Mouse (Mus musculus) neural tube, embryonic 10.5 days (tissue): ENCODE data around the gene Wdr13.

Source experiments
- DNase-seq: peaks from one replicate; pipeline ENCODE4 v3.0.0-alpha.2; 2017; ENCODE audit warnings: low spot score; ENCODE audit errors: extremely low spot score

Wdr13 gene

DNA sequence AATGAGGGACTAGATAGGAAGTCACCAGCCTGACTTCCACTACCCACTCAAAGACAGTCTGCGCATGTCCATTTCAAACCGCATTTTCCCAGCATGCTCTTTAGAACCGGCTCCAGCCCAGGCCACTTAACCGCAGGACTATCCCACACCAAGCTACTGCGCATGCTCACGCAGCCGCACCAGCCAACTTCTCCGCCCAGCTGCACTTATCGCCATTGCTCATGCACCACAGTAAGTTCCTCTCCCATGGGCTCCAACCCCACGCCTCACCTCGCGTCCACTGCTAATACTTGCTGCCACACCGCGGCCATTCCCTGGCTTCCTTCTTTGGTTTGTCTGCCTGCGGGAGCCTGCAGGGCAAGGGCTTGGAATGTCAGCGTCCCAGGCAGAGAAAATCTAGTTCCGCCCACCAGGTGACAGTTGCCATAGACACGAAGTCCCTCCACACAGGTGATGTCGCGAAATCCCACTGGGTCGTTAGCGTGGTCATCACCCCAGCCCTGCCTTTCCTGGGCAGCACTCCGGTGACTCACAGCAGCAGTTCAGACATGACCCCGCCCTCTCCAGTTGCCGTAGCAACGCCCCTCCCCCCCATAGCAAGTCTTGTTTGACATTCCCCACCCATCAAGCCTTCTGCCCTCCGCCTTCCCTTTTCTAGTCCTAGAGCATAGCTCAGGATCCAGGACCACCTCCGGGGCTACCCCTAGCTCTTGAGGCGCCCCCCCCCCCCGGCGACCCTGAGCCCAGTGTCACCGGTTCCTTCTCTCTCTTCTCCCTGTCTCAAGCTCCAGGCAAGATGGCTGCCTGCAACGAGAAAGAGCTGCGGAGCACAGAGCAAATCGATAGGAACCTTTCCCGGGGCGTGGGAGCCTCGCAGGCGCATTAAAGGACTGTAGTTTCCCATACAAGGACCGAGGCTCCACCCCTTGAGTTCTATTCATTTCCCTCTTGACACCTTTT is at the start of gene Wdr13:
TSS of gene Wdr13 (minus strand) at position 876 of the 960 bp plus-strand sequence.
- DNase-seq, result peak; percentile 86

DNA sequence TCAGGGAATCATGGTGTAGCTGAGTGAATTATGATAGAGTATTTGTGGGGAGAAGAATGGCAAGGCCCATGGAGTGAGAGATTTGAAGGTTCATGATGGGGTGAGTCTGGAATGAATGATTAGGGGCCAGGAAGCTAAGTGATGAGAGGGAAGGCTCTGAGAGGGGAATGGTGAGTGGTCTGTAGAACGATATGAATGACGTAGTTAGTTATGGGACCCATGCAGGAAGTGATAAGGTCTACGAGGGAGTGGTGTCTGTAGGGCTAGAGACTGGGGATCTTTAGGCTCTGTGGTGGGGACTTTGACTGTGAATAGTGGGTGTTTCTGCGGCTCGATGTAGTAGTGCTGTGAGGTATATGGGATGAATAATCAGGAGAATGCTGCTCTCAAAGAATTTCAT is 47.0 kb upstream of the Wdr13 start:
- DNase-seq, result no peak

DNA sequence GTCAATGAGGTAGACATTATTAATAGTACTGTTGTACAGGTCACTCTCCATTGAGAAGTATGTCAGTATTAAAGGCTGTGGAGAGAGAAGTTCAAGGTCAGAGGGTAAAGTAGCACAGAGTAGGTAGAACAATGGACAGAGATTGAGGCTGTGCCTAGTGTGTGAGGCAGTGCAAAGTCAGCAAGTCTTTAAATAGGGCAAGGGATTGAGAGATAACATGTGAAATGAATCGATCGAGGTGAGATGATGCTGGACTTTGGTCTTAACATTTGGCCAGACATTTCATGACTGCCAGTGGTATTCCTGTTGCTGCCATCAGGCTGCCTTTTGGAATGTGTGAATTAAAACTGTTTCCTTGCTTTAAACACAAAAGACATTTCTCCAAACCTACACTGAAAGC is 46.2 kb upstream of the Wdr13 start:
- DNase-seq, result no peak

DNA sequence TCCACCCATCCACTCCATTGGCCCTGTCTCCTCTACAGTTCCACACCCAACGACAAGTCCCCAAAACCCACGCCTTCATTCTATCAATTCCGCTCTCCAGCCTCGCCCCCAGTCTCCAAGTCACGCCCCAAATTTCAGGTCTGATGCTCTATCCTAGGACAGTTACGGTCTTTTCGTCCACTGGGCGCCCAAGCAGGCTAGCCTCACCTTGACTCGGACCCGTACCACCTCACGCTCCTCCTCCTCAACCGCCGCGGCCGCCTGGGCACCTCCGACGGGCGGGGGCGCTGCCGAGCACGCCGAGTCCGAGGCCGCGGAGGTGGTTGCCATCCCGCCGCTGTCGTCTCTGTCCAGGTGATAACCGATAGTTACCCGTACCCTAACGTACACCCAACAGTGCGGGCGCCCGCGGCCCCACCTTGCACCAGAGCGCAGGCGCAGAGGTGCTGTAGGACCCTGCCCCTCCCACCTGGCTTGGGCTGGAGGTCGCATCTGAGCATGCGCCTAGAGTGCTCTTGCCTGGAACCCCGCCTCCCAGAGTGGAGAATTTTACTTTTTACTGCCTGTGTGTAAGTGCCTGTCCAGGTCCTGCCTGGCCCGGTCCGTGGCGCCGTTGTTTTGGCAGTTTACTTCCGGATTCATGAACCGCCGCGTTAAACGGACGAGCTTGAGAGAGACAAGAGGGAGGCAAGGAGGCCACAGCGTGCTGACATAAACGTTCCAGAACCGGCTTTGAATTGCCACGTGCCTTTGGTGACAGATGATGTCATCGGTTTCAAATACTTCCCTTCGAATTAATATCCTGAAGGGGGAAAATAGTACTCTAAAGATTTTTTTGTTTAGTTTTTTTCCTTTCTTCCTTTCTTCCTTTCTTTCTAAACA is 43.1 kb upstream of the Wdr13 start, which contains the start of gene Tbc1d25:
TSS of gene Tbc1d25 (minus strand) at position 678 of the 882 bp plus-strand sequence.
- peak; percentile 71 for DNase-seq

DNA sequence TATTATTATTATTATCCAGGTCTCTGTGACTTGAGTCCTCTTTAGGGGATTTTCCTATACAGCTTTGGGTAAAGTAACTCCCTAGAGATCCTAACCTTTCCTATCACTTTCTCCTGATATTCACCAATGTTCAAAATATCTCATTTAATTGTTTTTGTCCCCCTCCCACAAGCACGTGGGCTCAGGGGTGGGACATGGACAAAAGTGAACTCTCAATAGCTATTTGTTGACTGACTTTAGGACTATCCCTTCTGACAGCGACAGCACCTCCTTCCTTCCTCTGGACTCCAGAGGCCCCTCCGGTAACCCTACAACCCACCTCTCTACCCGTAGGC is 42.4 kb upstream of the Wdr13 start:
- DNase-seq, result no peak

DNA sequence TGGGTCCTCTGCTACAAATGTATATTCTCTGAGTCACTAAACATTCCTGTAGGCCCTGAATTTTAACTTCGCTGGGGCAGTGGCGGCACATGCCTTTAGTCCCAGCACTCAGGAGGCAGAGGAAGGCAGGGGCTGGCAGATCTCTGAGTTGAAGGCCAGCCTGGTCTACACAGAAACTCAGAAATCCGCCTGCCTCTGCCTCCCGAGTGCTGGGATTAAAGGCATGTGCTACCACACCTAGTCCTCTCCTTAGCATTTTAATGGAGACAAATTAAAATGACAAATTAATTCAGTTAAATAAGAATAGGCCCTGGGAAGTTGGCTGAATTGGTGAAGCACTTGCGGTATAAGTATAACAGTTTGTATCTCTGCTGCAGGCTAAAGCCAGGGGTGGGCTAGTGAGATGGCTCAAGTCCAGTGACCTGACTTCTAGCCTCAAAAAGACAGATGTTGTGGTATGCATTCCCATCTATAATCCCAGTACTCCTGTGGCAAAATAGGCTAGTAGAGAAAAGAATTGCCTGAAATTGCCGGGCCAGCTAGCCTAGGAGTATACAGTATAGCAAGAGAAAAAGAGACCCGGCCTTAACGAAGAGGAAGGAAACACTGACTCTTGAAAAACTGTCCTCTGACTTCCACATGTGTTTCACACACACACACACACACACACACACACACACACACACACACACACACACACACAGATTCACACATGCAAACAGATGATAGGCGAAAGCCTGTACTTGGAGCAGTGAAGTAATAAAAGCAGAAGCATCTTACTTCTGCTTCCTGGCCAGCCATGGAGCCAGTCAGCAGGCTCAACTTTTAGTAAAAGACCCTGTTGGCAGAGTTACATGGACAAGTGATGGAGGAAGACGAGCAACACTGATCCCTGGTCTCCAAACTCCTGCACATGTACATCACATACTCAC is 35.3 kb upstream of the Wdr13 start:
- no peak for DNase-seq

DNA sequence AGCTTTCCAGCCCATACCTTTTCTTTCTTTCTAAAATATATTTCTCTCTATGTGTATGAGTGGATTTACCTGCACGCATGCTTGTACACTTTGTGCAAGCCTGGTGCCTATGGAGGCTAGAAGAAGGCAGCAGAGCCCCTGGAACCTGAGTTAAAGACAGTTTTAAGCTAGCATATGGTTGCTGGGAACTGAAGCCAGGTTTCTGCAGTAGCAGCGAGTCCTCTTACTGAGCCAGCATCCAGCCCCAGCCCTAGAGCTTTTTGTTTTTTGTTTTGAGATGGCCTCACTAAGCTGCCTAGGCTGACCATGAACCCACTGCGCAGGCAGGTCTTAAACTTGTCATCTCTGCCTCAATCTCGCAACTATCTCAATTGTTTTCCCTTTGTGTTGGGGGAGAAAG is 31.8 kb upstream of the Wdr13 start:
- DNase-seq, result no peak

DNA sequence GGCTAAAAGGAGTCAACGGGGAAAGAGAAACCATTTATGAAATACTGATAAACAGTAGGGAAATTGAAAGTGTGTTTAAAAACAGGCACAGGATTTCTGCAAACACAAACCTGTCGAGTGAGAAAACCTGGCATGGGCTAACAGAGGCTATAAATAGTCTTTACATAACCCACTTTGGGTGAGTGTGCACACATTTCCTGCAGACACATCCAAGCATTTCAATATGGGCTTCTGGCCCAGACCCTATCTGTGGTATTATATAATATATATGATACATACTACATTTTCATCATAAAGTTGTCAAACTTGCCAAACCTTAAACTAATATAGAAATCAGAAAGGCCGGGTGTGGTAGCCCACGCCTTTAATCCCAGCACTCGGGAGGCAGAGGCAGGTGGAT is 30.4 kb upstream of the Wdr13 start:
- no peak for DNase-seq

DNA sequence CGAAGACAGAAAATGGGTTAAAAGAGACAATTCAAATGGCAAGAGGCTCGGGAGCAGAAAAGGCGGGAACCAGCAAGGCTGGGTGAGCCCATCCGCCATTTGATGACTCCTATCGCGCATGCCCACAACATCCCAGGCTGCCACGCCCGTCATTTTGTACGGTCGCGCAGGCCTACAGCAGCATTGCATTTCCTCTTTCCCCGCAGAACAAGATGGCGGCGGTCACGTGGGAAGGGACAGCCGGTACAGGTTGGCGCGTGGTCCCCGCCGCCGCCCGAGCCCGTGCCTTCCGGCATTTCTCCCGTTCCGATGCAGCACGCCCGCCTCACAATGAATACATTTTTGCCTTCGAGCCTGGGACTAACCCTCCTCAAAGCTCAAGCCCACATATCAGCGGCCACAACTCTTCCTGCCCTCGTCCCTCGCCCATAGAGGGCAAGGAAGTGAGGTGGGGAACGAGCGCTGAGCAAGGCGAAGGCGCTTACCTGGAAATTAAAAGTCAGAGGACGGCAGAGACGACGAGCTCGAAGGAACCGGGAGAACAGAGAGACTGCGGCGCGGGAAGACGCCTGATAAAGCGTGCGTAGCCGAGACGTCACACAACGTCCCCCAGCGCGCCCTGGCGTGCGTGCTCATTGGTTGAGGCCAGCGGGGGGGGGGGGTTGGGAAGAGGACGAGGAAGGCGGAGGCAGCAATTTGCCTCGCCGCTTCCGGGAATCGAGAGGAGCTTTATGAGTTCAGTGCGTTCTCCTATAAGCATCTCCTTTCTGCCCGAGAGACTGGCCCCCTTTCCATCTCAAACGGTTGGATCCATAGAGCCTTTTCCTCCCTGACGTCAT is 12.7 kb upstream of the Wdr13 start, which contains the start of gene Rbm3:
TSS of gene Rbm3 (minus strand) at position 728 of the 839 bp plus-strand sequence.
- peak; percentile 79 for DNase-seq

DNA sequence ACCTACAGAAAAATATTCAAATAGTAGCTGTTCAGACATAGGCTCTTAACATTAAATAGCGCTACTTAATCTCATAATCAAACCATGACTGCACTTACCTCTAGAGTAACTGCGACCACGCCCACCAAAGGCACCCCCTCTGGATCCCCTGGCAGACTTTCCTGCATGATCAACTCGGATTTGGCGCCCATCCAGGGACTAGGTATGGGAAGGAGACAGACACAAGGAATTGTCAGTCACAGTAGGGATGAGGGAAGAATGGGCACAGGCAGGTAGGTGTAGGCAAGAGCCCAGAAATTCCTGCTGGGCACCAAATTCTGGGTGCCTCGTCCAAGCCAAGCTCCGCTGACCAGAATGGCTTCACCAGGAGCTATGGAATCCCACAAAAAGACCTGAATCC is 11.1 kb upstream of the Wdr13 start:
- DNase-seq, result no peak

DNA sequence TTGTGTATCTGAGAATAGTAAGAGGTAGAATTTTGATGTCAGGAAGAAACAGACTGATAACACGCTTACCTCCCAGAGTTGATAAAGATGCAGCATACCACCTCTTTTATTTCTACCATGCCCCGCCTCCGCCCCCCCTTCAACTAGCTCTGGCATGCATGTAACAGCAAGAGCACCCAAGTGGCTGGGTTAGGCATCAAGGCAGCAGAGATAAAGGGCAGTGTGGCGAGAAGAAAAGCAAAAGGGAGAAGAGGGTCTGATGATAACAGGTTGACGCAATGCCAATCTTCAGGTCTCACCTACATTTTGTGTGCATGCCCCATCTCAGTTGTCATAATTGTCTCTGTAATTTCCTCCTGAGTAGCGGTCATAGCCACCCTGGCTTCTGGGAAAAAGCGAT is 10.3 kb upstream of the Wdr13 start:
- no peak for DNase-seq

DNA sequence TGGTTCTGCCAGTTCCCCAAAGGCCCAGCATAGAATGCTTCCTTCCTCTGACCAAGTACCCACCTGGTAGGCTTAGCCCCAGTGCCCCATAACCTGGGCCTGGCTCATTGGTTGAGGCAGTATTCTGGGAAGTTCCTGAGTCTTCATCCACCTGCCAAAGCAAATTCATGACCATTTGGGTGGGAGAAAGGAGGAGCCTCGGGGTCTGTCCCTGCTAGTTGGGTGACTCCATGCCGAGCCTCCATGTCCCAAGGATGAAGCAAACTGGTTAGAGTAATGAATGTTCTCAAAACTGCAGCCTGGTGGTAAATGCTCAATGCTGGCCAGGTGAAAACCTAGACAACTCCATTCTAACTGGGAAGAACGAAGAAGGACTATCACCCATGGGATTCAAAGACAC is 8.4 kb upstream of the Wdr13 start:
- no peak for DNase-seq

DNA sequence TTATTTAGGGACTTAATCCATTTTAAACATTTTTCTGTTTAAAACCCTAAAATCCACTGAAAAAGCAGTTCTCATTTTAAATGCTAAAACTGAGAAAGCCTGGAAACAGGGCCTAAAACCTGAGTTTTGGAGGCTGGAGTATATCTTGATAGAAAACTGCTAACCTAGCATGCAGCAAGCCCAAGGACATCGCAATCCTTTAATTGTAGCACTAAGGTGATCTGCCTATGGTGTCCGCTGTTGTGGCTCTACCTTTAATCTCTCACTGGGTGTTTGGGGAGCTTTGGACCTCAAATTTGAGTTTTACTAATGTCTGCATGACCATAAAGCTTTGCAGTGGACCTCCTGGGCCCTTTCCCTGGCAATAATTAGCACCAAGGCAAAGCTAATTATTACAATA is 7.8 kb upstream of the Wdr13 start:
- no peak for DNase-seq

DNA sequence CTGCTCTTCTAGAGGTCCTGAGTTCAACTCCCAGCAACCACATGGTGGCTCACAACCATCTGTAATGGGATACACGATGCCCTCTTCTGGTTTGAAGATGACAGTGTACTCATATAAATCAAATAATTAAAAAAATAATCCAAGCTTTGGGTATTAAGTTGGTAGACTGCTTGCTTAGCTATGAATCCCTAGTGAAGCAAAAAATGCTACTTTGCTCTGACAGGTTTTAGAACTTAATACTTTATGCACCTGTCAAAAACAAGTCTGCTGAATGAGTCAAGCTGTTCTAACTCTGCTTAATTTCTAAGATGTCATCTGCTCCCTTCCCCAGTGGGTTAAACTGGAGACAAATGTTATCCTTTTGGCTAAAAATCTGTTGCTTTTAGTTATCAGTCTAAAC is 6.8 kb upstream of the Wdr13 start:
- DNase-seq, result no peak

DNA sequence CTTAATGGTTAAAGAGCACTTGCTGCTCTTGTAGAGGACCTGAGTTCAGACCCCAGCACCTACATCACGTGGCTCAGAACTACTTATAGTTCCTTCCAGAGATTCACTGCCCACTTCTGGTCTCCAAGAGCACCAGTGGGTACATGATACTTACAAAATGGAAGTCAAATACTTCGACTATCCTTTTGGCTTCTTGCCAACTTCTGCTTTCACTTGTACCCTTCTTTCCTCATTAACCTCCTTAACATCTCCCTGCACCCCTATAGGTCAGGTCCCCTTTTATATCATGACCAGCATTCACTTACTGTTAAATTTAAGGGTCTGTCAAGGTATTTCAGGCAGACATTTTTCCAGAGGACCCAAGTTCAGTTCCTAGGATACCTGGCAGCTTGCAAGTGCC is 3.2 kb upstream of the Wdr13 start:
- no peak for DNase-seq

DNA sequence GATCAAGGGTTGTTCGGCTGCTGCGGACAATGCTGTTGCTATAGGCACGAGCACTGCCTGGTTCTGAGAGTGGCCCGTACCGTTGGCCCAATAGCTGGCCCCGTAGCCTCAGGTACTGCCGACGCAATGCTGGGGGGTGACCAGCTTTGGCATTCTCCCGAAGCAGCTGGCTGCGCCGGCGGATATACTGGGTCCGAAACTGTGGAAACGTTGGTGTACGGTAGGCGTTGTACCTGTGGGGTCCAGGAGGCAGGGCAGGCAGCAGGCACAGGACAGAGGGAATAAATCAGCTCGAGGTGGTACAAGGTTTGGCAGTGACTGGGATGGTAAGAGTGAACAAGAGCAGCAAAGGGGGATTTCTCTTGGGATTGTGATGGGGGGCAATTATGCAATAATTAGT is 1.3 kb downstream of the Wdr13 start:
- DNase-seq, result no peak

DNA sequence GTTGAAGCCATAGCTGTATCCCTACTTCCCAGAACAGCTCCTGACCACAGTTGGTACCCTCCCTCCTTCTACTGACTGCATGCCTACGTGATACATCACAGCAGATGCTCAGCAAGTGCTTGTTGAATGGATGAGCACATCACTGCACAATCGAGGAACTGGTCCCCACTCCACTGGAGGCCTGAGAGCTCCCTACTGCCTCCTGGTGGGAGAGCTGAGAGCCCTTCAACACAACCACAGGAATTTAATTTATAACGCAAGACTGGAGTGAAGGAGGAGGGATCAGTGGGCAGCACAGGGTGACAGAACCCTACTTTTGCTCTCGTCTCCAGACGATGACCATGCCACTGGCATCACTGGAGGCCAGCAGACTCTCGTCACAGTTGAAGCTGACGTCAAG is 7.5 kb downstream of the Wdr13 start:
- DNase-seq, result no peak

DNA sequence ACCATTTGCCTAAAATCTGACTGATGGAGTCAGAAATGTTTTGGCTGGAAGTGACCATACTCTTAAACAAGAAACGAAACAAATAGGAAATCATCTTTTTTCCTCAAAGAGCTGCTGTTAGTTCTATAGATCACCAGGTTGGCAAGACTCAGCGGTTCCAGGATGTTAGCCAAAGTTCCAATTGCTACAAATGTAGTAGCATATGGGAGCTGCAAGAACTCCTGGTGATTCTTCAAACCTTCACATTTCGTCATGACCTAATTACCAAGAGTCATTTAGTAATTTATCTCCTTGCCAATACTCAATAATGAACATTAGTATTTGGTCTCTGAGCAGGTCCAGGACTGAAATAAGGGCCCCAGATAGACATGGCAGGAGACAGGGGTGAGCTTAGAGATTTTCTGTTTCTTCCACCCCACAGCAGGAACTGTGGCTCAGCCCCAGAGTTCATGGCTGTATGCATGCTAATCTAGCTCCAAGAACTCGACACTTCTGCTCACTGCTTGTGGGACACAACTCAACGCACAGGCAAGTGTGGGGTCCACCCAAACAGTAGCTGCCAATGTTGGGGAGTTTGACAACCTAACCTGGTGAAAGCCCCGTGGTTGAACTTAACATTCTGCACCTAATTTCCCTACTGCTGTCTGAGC is 8.7 kb downstream of the Wdr13 start:
- DNase-seq, result no peak

DNA sequence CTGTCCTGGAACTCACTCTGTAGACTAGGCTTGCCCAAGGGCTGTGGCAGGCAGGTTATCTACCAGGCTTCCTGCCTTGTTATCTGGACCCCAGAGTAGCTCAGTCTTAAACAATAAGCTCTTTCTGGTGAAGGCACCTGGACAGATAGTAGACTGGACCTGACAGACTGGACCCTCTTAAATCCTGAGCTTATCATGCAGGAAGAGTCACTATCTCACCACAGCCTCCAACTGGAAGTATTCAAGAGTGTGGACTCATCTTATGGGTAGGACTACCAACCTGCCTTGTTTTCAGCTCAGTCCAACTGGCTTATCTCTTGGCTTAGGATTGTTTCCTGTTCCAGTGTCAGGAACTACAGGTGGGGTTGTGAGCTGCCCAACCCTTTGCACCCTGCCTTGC is 15.4 kb downstream of the Wdr13 start:
- no peak for DNase-seq

DNA sequence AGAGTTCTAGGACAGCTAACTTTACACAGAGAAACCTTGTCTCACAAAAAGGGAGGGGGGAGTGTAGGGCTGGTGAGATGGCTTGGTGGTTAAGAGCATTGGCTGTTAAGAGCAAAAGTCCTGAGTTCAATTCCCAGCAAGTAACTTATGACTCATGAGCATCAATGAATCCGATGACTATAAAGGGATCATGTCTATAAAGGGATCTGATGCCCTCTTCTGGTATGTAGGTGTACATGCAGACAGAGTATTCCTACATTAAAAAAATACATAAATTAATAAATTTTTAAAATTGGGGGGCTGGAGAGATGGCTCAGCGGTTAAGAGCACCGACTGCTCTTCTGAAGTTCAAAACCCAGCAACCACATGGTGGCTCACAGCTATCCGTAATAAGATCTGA is 17.4 kb downstream of the Wdr13 start:
- no peak for DNase-seq
